Mouse (Mus musculus) frontal cortex, postnatal 36 days (tissue): ENCODE measurements around the gene Mex3d.

Source experiments
- DNase-seq, 2 experiments: peaks; one replicate each; pipeline ENCODE4 v3.0.0; 2022; ENCODE audit warnings: low spot score in 2 of 2

Gene Mex3d

GRCm38 (mm10) chr10:80387522-80387959 is at the start of gene Mex3d:
Mex3d (minus strand) TSS chr10:80387659.
- DNase-seq: peak; percentile 77

- DNase-seq: no peak
These were observed 48.8 kb upstream of the Mex3d start for GRCm38 (mm10) chr10:80436276-80436675.

GRCm38 (mm10) chr10:80435764-80436163 is 48.3 kb upstream of the Mex3d start:
- DNase-seq: no peak

- DNase-seq: no peak
These were observed 47.4 kb upstream of the Mex3d start for GRCm38 (mm10) chr10:80434823-80435222.

GRCm38 (mm10) chr10:80434233-80434592 is 46.8 kb upstream of the Mex3d start:
- no peak for DNase-seq

GRCm38 (mm10) chr10:80433513-80434232 is 46.2 kb upstream of the Mex3d start, which contains the start of gene Tcf3:
Tcf3 (minus strand) TSS chr10:80433647.
- DNase-seq: peak; percentile 94 to 98

- no peak for DNase-seq
These were observed 45.6 kb upstream of the Mex3d start for GRCm38 (mm10) chr10:80432936-80433512.

GRCm38 (mm10) chr10:80432387-80432785 is 44.9 kb upstream of the Mex3d start:
- DNase-seq: no peak

- DNase-seq: no peak
These were observed 44.3 kb upstream of the Mex3d start for GRCm38 (mm10) chr10:80431570-80432386.

- no peak for DNase-seq
These were observed 43.0 kb upstream of the Mex3d start for GRCm38 (mm10) chr10:80430375-80430980.

GRCm38 (mm10) chr10:80429800-80430199 is 42.3 kb upstream of the Mex3d start:
- DNase-seq: no peak

GRCm38 (mm10) chr10:80425041-80425440 is 37.6 kb upstream of the Mex3d start:
- no peak for DNase-seq

GRCm38 (mm10) chr10:80423562-80423961 is 36.1 kb upstream of the Mex3d start:
- no peak for DNase-seq

GRCm38 (mm10) chr10:80421651-80422472 is 34.4 kb upstream of the Mex3d start:
- DNase-seq: no peak

- DNase-seq: no peak
These were observed 33.7 kb upstream of the Mex3d start for GRCm38 (mm10) chr10:80421208-80421607.

GRCm38 (mm10) chr10:80420729-80421128 is 33.3 kb upstream of the Mex3d start:
- DNase-seq: no peak

GRCm38 (mm10) chr10:80419419-80419818 is 32.0 kb upstream of the Mex3d start:
- no peak for DNase-seq

- DNase-seq: no peak
These were observed 30.9 kb upstream of the Mex3d start for GRCm38 (mm10) chr10:80418311-80418710.

GRCm38 (mm10) chr10:80417841-80418240 is 30.4 kb upstream of the Mex3d start:
- no peak for DNase-seq

- DNase-seq: no peak
These were observed 29.9 kb upstream of the Mex3d start for GRCm38 (mm10) chr10:80417371-80417770.

- DNase-seq: no peak
These were observed 28.1 kb upstream of the Mex3d start for GRCm38 (mm10) chr10:80415566-80415965.
